Mouse (Mus musculus) liver, embryonic 13.5 days (tissue): ENCODE results near the gene Sec24c. TPM values are rescaled to one million over a fixed set of nuclear protein-coding genes. Genes with fewer than 3 reads are reported as not detected.
"Not testable (repeated sequence)": the region's sequence is repeated elsewhere in the genome, so short reads cannot be mapped to it uniquely, and the experiment has no call there.

Experiments
- ATAC-seq: fragments of 200-750 bp; cut with Nextera tagmentation; 2 replicates; pipeline ENCODE4 v1.8.0; 2017; ENCODE audit warnings: low read depth, mild to moderate bottlenecking, moderate number of reproducible peaks, moderate library complexity
- DNase-seq: peaks from one replicate; pipeline ENCODE4 v3.0.0; 2022
- H3K27ac ChIP-seq: fragments of 300-500 bp; sonication (generic); 2 replicates; pipeline ENCODE4 v1.5.1; 2015; ENCODE audit warnings: moderate library complexity, mild to moderate bottlenecking, inconsistent platforms
- H3K27me3 ChIP-seq: fragments of 300-500 bp; sonication (generic); 2 replicates; pipeline ENCODE4 v1.6.1; 2015; ENCODE audit warnings: mild to moderate bottlenecking, inconsistent platforms
- H3K36me3 ChIP-seq: fragments of 300-500 bp; sonication (generic); 2 replicates; pipeline ENCODE4 v1.6.1; 2015; ENCODE audit warnings: mild to moderate bottlenecking, inconsistent platforms
- H3K4me1 ChIP-seq: fragments of 300-500 bp; sonication (generic); replicated peaks from 2 replicates; pipeline ENCODE4 v1.6.1; 2015; ENCODE audit warnings: inconsistent platforms
- H3K4me2 ChIP-seq: fragments of 300-500 bp; sonication (generic); 2 replicates; pipeline ENCODE4 v1.6.1; 2015; ENCODE audit warnings: inconsistent platforms, mild to moderate bottlenecking, moderate library complexity
- H3K4me3 ChIP-seq: fragments of 300-500 bp; sonication (generic); replicated peaks from 2 replicates; pipeline ENCODE4 v1.5.1; 2015; ENCODE audit warnings: mild to moderate bottlenecking, inconsistent platforms
- H3K9ac ChIP-seq: fragments of 300-500 bp; sonication (generic); 2 replicates; pipeline ENCODE4 v1.6.1; 2015; ENCODE audit warnings: mild to moderate bottlenecking, inconsistent platforms
- H3K9me3 ChIP-seq: fragments of 300-500 bp; sonication (generic); replicated peaks from 2 replicates; pipeline ENCODE4 v1.6.1; 2016; ENCODE audit warnings: inconsistent platforms
- WGBS: fragments of 180-500 bp; shearing (Covaris S2); methylation state at CpG from one replicate; pipeline ENCODE4 v1.1.7; 2015; ENCODE audit not compliant: insufficient replicate concordance; 5-methylcytosine and 5-hydroxymethylcytosine counted together
- polyA plus RNA-seq: library from polyadenylated mRNA; unstranded; fragments of >200 nt; fragmentation: Nextera tagmentation; extraction: Ambion mirVana; gene quantifications from 2 replicates; pipeline ENCODE4 v1.2.1, GENCODE M21; 2015

The Sec24c gene
- polyA plus RNA-seq, 1 experiment from 2014 or later, result 30.2 TPM

DNA sequence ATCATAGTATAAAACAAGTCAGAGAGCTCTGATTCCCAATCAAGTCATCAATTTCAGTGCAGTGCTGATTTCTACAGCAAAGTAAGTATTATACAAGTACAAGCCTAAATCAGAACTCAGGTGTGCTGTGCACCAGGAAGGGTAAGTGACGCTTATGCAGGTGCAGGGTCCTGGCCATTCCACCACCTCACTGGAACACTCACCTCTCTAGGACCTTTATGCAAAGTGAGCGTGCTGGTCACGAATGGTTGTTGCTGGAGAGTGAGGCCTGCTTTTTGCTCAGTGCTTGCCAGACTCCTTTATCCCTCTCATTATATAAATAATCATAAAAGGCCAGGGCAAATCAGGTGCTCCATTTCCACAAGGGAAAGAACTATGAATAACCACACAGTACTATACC, 26.3 kb downstream of the Sec24c start:
- Histone ChIP-seq H3K4me1 (peaks cover 81% of the 10 kb centered on the region), H3K27ac (no peak overlapping the region), H3K4me2 (no peak overlapping the region), H3K9ac (no peak overlapping the region), H3K27me3 (no peaks in the 10 kb centered on the region), H3K36me3 (peaks cover 37% of the 10 kb centered on the region), H3K4me3 (no peak overlapping the region), H3K9me3 (no peaks in the 10 kb centered on the region)
- 87% methylated on average over 3 of the region's 3 CpGs for WGBS
- DNase-seq (no peak), ATAC-seq (no peak)

DNA sequence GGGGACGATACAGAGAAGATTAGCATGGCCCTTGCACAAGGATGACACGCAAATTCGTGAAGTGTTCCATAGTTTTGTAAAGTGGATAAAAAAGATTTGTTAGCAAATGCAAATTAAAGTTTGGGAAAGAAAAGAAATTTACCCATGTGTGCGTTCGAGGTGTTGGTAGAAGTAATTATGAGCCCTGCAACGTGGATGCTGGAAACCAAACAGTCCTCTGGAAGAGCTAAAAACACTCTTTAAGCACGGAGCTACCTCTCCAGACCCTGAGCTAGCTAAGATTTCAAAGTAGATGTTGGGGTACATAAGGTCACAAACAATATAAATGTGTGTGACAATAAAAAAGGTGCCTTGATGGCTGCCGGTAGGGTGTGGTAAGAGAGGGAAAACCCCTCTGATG, 27.4 kb downstream of the Sec24c start:
- H3K4me3 ChIP-seq, result peak overlapping the region; percentile 93
- H3K27ac ChIP-seq, result peak overlapping the region; percentile 93; the same call in 1 of the 2 replicates
- no peak for ATAC-seq
- no peaks in the 10 kb centered on the region for H3K9me3 ChIP-seq
- H3K9ac ChIP-seq, result peak overlapping the region; percentile 88
- H3K4me1 ChIP-seq, result peaks cover 75% of the 10 kb centered on the region
- no peak for DNase-seq
- WGBS, result 70% methylated on average over 8 of the region's 8 CpGs
- H3K27me3 ChIP-seq, result no peaks in the 10 kb centered on the region
- peaks cover 40% of the 10 kb centered on the region for H3K36me3 ChIP-seq
- H3K4me2 ChIP-seq, result peak overlapping the region; percentile 78

DNA sequence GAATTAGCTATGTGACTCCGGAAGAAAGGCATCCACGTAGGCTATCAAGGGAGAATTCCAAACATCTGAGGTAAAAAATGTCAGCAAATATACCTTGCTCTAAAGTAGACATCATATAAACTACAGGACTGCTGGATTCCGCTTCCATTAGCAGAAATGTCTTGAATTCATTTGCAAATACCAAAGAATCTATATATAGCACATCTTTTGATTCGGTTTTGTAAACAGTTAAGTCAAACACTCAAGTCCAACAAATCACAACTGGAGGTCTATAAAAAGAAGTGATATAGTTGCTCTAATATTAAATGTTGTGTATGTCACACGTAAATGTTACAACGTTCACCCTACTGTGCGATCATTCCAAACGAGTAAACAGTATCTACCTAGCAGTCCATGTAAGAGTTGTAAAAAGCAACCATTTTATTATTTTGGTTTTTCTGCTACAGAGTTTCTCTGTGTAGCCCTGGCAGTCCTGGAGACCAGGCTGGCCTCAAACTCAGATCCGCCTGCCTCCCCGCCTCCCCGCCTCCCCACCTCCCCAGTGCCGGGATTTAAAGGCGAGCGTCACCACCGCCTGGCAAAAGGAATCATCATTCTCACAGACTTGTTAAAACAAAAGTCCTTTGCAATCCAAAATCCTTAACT, 28.1 kb downstream of the Sec24c start:
- no peaks in the 10 kb centered on the region for H3K9me3 ChIP-seq
- no peaks in the 10 kb centered on the region for H3K27me3 ChIP-seq
- peak overlapping the region; percentile 93 for H3K4me3 ChIP-seq
- peak overlapping the region; percentile 88 for H3K9ac ChIP-seq
- peaks cover 40% of the 10 kb centered on the region for H3K36me3 ChIP-seq
- H3K4me2 ChIP-seq, result peak overlapping the region; percentile 78
- peaks cover 74% of the 10 kb centered on the region for H3K4me1 ChIP-seq
- DNase-seq (no peak), ATAC-seq (peak; percentile 22; the same call in 1 of the 2 replicates)
- H3K27ac ChIP-seq, result peak overlapping the region; percentile 93
- 10% methylated on average over 15 of the region's 15 CpGs for WGBS

DNA sequence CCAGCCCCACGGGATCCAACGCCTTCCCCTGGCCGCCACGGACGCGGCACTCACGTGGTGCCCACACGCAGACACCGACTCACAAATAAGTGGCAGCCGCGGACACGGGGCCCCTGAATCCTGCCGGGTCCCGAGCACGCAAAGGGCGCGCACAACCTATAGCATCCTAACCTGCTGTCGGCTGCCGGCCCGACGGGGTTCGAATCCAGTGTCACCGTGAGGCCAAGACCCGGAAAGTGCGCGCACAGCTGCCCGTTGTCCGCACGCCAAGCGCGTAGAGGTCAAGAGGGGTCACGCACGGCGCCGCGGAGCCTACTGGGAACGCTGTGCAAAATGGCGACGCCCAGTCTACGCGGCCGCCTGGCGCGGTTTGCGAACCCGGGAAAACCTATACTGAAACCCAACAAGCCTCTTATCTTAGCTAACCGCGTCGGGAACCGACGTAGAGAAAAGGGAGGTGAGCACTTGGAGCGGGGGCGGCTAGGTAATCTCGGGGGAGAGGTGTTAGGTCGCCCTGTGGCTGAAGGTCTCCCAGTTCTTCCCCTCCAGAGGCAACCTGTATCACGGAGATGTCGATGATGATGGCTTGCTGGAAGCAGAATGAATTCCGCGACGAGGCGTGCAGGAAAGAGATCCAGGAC, 28.8 kb downstream of the Sec24c start, which contains the start of gene Chchd1:
Chchd1 (plus strand) TSS at position 266 of the 641 bp plus-strand sequence.
- no peaks in the 10 kb centered on the region for H3K27me3 ChIP-seq
- ATAC-seq, result peak; percentile 81
- H3K4me1 ChIP-seq, result peaks cover 71% of the 10 kb centered on the region
- H3K4me3 ChIP-seq, result peak within 1 kb of the TSS; percentile 93
- H3K9me3 ChIP-seq, result no peaks in the 10 kb centered on the region
- H3K36me3 ChIP-seq, result peaks cover 39% of the 10 kb centered on the region
- under 1% methylated on average over 61 of the region's 61 CpGs for WGBS
- peak within 1 kb of the TSS; percentile 78 for H3K4me2 ChIP-seq
- peak; percentile 81 for DNase-seq
- peak within 1 kb of the TSS; percentile 93 for H3K27ac ChIP-seq
- peak within 1 kb of the TSS; percentile 88 for H3K9ac ChIP-seq

DNA sequence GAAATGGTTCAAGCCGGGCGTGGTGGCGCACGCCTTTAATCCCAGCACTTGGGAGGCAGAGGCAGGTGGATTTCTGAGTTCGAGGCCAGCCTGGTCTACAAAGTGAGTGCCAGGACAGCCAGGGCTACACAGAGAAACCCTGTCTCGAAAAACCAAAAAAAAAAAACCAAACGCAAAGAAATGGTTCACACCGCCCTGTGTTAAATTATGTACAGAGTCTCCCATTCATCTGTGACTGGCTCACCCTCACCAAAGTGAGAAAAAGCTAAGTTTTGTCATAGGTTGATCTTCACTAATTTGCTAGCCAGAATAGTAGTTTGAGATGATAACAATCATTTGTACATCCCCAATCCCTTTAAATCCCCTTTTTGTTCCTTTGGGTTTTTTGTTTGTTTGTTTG, 29.4 kb downstream of the Sec24c start:
- WGBS, result 5% methylated on average over 8 of the region's 8 CpGs

DNA sequence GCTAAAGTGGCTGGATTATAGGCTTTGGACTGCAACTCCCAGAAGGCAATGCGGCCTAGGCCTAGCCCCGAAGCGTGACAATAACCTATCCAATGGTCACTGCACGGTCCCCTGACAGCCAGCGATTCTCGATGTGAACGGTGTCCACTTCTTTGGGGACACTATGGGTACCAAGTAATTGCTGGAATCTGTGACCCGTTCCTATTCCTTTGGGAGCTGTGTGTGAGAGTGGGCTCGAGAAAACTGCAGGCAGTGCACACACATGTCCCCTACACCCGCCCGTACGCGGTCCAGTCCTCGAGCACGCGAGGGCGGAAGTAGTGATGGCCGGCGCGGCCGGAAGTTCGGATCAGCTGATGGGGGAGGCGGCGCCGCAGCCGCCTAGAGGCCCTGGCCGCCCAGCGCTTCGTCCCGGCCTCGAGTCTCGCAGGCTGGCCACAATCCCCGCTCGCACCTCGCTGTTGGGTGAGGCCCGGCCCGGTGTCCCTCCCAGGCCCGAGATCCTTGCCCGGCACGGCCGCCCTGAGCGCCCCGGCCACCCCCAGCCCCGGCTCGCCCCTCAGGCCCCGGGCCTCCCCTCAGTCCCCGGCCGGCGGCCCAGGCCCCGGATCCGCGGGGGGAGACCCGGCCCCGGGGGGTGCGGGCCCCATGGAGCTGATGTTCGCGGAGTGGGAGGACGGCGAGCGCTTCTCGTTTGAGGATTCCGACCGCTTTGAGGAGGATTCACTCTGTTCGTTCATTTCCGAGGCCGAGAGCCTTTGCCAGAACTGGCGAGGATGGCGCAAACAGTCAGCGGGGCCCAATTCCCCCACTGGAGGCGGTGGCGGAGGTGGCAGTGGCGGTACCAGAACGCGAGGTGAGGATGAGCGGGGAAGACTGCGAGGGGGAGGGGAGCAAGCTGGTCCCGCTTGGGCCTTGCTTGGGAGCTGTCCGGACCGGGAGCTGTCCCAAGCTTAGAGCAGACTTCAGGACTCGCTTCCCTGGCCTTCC, 33.4 kb downstream of the Sec24c start, which contains the start of gene Zswim8:
Zswim8 (plus strand) TSS at position 352 of the 990 bp plus-strand sequence.
- peaks cover 56% of the 10 kb centered on the region for H3K4me1 ChIP-seq
- H3K9me3 ChIP-seq, result no peaks in the 10 kb centered on the region
- under 1% methylated on average over 80 of the region's 80 CpGs for WGBS

More for the DNA sequence above, 29.4 kb downstream of the Sec24c start:
- H3K27me3 ChIP-seq, ATAC-seq, DNase-seq, H3K9me3 ChIP-seq: not testable (repeated sequence)
- Histone ChIP-seq H3K9ac (peak overlapping the region; percentile 88), H3K27ac (peak overlapping the region; percentile 93), H3K4me1 (peaks cover 71% of the 10 kb centered on the region), H3K4me2 (peak overlapping the region; percentile 78), H3K36me3 (peaks cover 33% of the 10 kb centered on the region), H3K4me3 (peak overlapping the region; percentile 93)

DNA sequence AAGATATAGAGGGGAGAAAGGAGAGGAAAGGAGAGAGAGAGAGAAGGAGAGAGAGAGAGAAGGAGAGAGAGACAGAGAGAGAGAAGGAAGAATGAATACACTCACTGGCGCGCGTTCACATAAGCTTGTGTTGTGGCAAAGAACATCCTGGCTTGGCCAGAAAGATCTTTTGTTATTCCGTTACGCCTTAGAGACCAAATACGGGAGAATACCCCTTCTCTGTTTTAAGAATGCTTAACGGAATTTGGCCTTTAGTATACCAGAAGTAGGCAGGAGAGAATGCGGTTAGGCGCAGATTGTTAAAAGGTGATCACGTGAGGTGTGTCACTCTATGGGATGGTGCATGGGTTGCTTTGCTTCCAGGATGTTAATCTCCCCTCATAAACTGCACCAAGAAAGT, 34.1 kb downstream of the Sec24c start:
- 22% methylated on average over 10 of the region's 10 CpGs for WGBS
- peaks cover 57% of the 10 kb centered on the region for H3K4me1 ChIP-seq
- DNase-seq, result no peak
- peak overlapping the region; percentile 97 for H3K9ac ChIP-seq
- H3K4me2 ChIP-seq, result peak overlapping the region; percentile 99
- no peak for ATAC-seq
- H3K4me3 ChIP-seq, result peak overlapping the region; percentile 97
- no peaks in the 10 kb centered on the region for H3K27me3 ChIP-seq
- H3K36me3 ChIP-seq, result peaks cover 43% of the 10 kb centered on the region
- no peak overlapping the region; the same call in 1 of the 2 replicates for H3K27ac ChIP-seq
- no peaks in the 10 kb centered on the region for H3K9me3 ChIP-seq

More for the DNA sequence above, 33.4 kb downstream of the Sec24c start, which contains the start of gene Zswim8:
- Histone ChIP-seq H3K27me3 (no peaks in the 10 kb centered on the region), H3K27ac (peak within 1 kb of the TSS; percentile 86), H3K9ac (peak within 1 kb of the TSS; percentile 97), H3K4me2 (peak within 1 kb of the TSS; percentile 99), H3K4me3 (peak within 1 kb of the TSS; percentile 97), H3K36me3 (peaks cover 36% of the 10 kb centered on the region)
- ATAC-seq (peak; percentile 88), DNase-seq (peak; percentile 76)

DNA sequence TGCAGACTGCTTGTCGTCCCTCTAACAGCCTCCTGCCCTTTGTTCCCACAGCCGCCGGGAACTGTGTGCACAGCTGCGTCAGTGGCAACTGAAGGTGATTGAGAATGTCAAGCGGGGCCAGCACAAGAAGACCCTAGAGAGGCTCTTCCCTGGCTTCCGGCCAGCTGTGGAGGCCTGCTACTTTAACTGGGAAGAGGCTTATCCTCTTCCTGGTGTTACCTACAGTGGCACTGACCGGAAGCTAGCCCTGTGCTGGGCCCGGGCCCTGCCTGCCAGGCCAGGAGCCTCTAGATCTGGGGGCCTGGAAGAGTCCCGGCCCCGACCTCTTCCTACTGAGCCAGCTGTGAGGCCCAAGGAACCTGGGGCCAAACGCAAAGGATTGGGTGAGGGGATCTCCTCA, 39.7 kb downstream of the Sec24c start:
- ATAC-seq (no peak), DNase-seq (no peak)
- Histone ChIP-seq H3K36me3 (peaks cover 82% of the 10 kb centered on the region), H3K4me2 (no peak overlapping the region), H3K9me3 (no peaks in the 10 kb centered on the region), H3K4me1 (peaks cover 46% of the 10 kb centered on the region), H3K9ac (0 out of 2 replicates have a peak overlapping the region, but pooled peaks have one; percentile 17), H3K27ac (no peak overlapping the region), H3K4me3 (no peak overlapping the region), H3K27me3 (no peaks in the 10 kb centered on the region)
- 59% methylated on average over 11 of the region's 11 CpGs for WGBS

DNA sequence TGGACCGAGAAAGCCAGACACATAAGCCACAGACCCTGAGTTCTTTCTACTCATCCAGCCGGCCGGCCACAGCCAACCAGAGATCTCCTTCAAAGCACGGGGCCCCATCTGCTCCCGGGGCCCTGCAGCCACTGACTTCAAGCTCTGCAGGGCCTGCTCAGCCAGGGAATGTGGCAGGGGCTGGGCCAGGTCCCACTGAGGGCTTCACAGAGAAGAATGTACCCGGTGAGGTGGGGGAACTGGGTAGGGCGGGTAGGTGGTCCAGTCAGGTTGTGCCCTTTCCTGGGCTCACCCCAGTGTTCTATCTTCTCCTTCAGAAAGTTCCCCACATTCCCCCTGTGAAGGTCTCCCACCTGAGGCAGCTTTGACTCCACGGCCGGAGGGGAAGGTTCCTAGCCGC, 44.3 kb downstream of the Sec24c start:
- H3K9ac ChIP-seq, result no peak overlapping the region
- H3K4me1 ChIP-seq, result peaks cover 22% of the 10 kb centered on the region
- H3K27ac ChIP-seq, result no peak overlapping the region
- peaks cover 95% of the 10 kb centered on the region for H3K36me3 ChIP-seq
- H3K4me3 ChIP-seq, result no peak overlapping the region
- H3K9me3 ChIP-seq, result no peaks in the 10 kb centered on the region
- WGBS, result 73% methylated on average over 10 of the region's 10 CpGs
- no peak overlapping the region for H3K4me2 ChIP-seq
- ATAC-seq, result no peak
- H3K27me3 ChIP-seq, result no peaks in the 10 kb centered on the region
- DNase-seq, result no peak

DNA sequence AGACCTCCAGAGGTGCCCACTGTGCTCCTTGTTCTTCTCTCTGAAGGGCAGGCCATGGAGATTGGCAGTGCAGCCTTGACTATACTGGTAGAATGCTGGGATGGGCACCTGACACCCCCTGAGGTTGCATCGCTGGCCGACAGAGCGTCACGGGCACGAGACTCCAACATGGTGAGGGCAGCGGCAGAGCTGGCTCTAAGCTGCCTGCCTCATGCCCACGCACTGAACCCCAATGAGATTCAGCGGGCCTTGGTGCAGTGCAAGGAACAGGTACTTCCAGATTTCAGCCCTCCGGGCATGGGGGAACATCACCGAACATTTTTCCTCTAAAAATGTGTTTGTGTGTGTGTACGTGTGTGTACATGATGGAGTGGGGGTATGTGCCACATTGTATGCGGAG, 45.7 kb downstream of the Sec24c start:
- Histone ChIP-seq H3K36me3 (peaks cover 95% of the 10 kb centered on the region), H3K9ac (no peak overlapping the region), H3K4me2 (no peak overlapping the region), H3K9me3 (no peaks in the 10 kb centered on the region), H3K27me3 (no peaks in the 10 kb centered on the region), H3K27ac (no peak overlapping the region), H3K4me3 (no peak overlapping the region), H3K4me1 (peaks cover 15% of the 10 kb centered on the region)
- DNase-seq (no peak), ATAC-seq (no peak)
- 87% methylated on average over 12 of the region's 12 CpGs for WGBS

DNA sequence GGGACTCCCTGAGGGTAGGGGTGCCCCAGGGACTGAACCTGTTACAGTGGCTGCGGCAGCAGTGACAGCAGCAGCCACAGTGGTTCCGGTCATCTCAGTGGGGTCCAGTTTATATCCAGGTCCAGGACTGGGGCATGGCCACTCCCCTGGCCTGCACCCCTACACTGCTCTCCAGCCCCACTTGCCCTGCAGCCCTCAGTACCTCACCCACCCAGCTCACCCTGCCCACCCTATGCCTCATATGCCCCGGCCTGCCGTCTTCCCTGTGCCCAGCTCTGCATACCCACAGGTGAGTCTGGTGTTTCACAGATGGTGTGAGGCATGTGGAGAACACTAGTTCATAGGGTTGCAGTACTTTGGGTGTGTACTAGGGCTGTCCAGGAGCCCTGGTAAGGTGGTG, 47.3 kb downstream of the Sec24c start:
- no peak overlapping the region for H3K9ac ChIP-seq
- peaks cover 92% of the 10 kb centered on the region for H3K36me3 ChIP-seq
- no peak overlapping the region for H3K4me2 ChIP-seq
- no peaks in the 10 kb centered on the region for H3K9me3 ChIP-seq
- H3K4me3 ChIP-seq, result no peak overlapping the region
- no peak overlapping the region for H3K27ac ChIP-seq
- DNase-seq (no peak), ATAC-seq (peak; percentile 19; the same call in 1 of the 2 replicates)
- no peaks in the 10 kb centered on the region for H3K27me3 ChIP-seq
- peaks cover 22% of the 10 kb centered on the region for H3K4me1 ChIP-seq
- 85% methylated on average over 4 of the region's 4 CpGs for WGBS
